Mouse (Mus musculus): ENCODE data around the gene Qtrt2. TPM values are rescaled to one million over a fixed set of nuclear protein-coding genes. Genes with fewer than 3 reads are reported as not detected.
A peak's percentile ranks its signal among the peaks of the same experiment; 100 is the strongest.

Gene Qtrt2
- polyA plus RNA-seq (2015; fragmentation: Nextera tagmentation; extraction: Ambion mirVana), result 15.5 and 17.9 TPM in 2 replicates

GRCm38 (mm10) chr16:43926341-43926859, at the start of gene Qtrt2:
Gene Qtrt2, minus strand, starts transcription at chr16:43926809.
- H3K27ac ChIP-seq (ENCODE audit: low read length), result no peak within 1 kb of the TSS
- no peak within 1 kb of the TSS for H3K4me2 ChIP-seq (ENCODE audit: low read depth, low read length)
- no peaks in the 10 kb centered on the region for H3K36me3 ChIP-seq (ENCODE audit: control insufficient read depth, insufficient read depth, low read length)
- H3K27me3 ChIP-seq (replicated peaks; ENCODE audit: control insufficient read depth, insufficient read depth, low read length), result no peaks in the 10 kb centered on the region
- no peaks in the 10 kb centered on the region for H3K9me3 ChIP-seq (ENCODE audit: control insufficient read depth, low read length)
- no peak within 1 kb of the TSS for H3K4me3 ChIP-seq (ENCODE audit: low read length)
- H3K9ac ChIP-seq (ENCODE audit: low read depth, low read length), result no peak within 1 kb of the TSS
- 83% methylated on average over 6 of the region's 6 CpGs for WGBS
- ATAC-seq, result no peak
- no peaks in the 10 kb centered on the region for H3K4me1 ChIP-seq (ENCODE audit: control insufficient read depth, insufficient read depth, low read length)

- H3K9me3 ChIP-seq (ENCODE audit: control insufficient read depth, low read length), result no peaks in the 10 kb centered on the region
- no peak overlapping the region for H3K4me3 ChIP-seq (ENCODE audit: low read length)
- no peak for ATAC-seq
- no peaks in the 10 kb centered on the region for H3K27me3 ChIP-seq (replicated peaks; ENCODE audit: control insufficient read depth, insufficient read depth, low read length)
- no peaks in the 10 kb centered on the region for H3K4me1 ChIP-seq (ENCODE audit: control insufficient read depth, insufficient read depth, low read length)
- H3K27ac ChIP-seq (ENCODE audit: low read length), result no peak overlapping the region
- no peaks in the 10 kb centered on the region for H3K36me3 ChIP-seq (ENCODE audit: control insufficient read depth, insufficient read depth, low read length)
- no peak overlapping the region for H3K9ac ChIP-seq (ENCODE audit: low read depth, low read length)
- no peak overlapping the region for H3K4me2 ChIP-seq (ENCODE audit: low read depth, low read length)
- WGBS, result 82% methylated on average over 22 of the region's 22 CpGs
These were observed 47.1 kb upstream of the Qtrt2 start for GRCm38 (mm10) chr16:43973606-43974220.

- H3K9ac ChIP-seq (ENCODE audit: low read depth, low read length), result no peak overlapping the region
- no peak overlapping the region for H3K4me3 ChIP-seq (ENCODE audit: low read length)
- no peaks in the 10 kb centered on the region for H3K9me3 ChIP-seq (ENCODE audit: control insufficient read depth, low read length)
- no peaks in the 10 kb centered on the region for H3K4me1 ChIP-seq (ENCODE audit: control insufficient read depth, insufficient read depth, low read length)
- H3K4me2 ChIP-seq (ENCODE audit: low read depth, low read length), result no peak overlapping the region
- no peaks in the 10 kb centered on the region for H3K27me3 ChIP-seq (replicated peaks; ENCODE audit: control insufficient read depth, insufficient read depth, low read length)
- H3K36me3 ChIP-seq (ENCODE audit: control insufficient read depth, insufficient read depth, low read length), result no peaks in the 10 kb centered on the region
- no peak overlapping the region for H3K27ac ChIP-seq (ENCODE audit: low read length)
- ATAC-seq, result no peak
- 90% methylated on average over 11 of the region's 11 CpGs for WGBS
These were observed 46.5 kb upstream of the Qtrt2 start for GRCm38 (mm10) chr16:43973147-43973546.

- Histone ChIP-seq H3K4me1 (ENCODE audit: control insufficient read depth, insufficient read depth, low read length) (no peaks in the 10 kb centered on the region), H3K27ac (ENCODE audit: low read length) (no peak overlapping the region), H3K9ac (ENCODE audit: low read depth, low read length) (no peak overlapping the region), H3K36me3 (ENCODE audit: control insufficient read depth, insufficient read depth, low read length) (no peaks in the 10 kb centered on the region), H3K4me2 (ENCODE audit: low read depth, low read length) (no peak overlapping the region), H3K27me3 (replicated peaks; ENCODE audit: control insufficient read depth, insufficient read depth, low read length) (no peaks in the 10 kb centered on the region), H3K9me3 (ENCODE audit: control insufficient read depth, low read length) (no peaks in the 10 kb centered on the region), H3K4me3 (ENCODE audit: low read length) (no peak overlapping the region)
- 86% methylated on average over 2 of the region's 2 CpGs for WGBS
- no peak for ATAC-seq
These were observed 45.8 kb upstream of the Qtrt2 start for GRCm38 (mm10) chr16:43972391-43972790.

GRCm38 (mm10) chr16:43971741-43972140, 45.1 kb upstream of the Qtrt2 start:
- no peak overlapping the region for H3K4me3 ChIP-seq (ENCODE audit: low read length)
- H3K9me3 ChIP-seq (ENCODE audit: control insufficient read depth, low read length), result no peaks in the 10 kb centered on the region
- no peak overlapping the region for H3K27ac ChIP-seq (ENCODE audit: low read length)
- no peaks in the 10 kb centered on the region for H3K36me3 ChIP-seq (ENCODE audit: control insufficient read depth, insufficient read depth, low read length)
- H3K27me3 ChIP-seq (replicated peaks; ENCODE audit: control insufficient read depth, insufficient read depth, low read length), result no peaks in the 10 kb centered on the region
- H3K9ac ChIP-seq (ENCODE audit: low read depth, low read length), result no peak overlapping the region
- 63% methylated on average over 9 of the region's 9 CpGs for WGBS
- no peak overlapping the region for H3K4me2 ChIP-seq (ENCODE audit: low read depth, low read length)
- ATAC-seq, result no peak
- no peaks in the 10 kb centered on the region for H3K4me1 ChIP-seq (ENCODE audit: control insufficient read depth, insufficient read depth, low read length)

- no peak overlapping the region for H3K9ac ChIP-seq (ENCODE audit: low read depth, low read length)
- H3K4me1 ChIP-seq (ENCODE audit: control insufficient read depth, insufficient read depth, low read length), result no peaks in the 10 kb centered on the region
- peak; percentile 59; the same call in 1 of the 2 replicates for ATAC-seq
- H3K27ac ChIP-seq (ENCODE audit: low read length), result no peak overlapping the region
- H3K4me3 ChIP-seq (ENCODE audit: low read length), result no peak overlapping the region
- WGBS, result 80% methylated on average over 11 of the region's 11 CpGs
- H3K27me3 ChIP-seq (replicated peaks; ENCODE audit: control insufficient read depth, insufficient read depth, low read length), result no peaks in the 10 kb centered on the region
- H3K4me2 ChIP-seq (ENCODE audit: low read depth, low read length), result no peak overlapping the region
- no peaks in the 10 kb centered on the region for H3K9me3 ChIP-seq (ENCODE audit: control insufficient read depth, low read length)
- H3K36me3 ChIP-seq (ENCODE audit: control insufficient read depth, insufficient read depth, low read length), result no peaks in the 10 kb centered on the region
These were observed 44.6 kb upstream of the Qtrt2 start for GRCm38 (mm10) chr16:43971189-43971588.

GRCm38 (mm10) chr16:43970426-43970825, 43.8 kb upstream of the Qtrt2 start:
- Histone ChIP-seq H3K27me3 (replicated peaks; ENCODE audit: control insufficient read depth, insufficient read depth, low read length) (no peaks in the 10 kb centered on the region), H3K9me3 (ENCODE audit: control insufficient read depth, low read length) (no peaks in the 10 kb centered on the region), H3K4me3 (ENCODE audit: low read length) (no peak overlapping the region), H3K27ac (ENCODE audit: low read length) (no peak overlapping the region), H3K9ac (ENCODE audit: low read depth, low read length) (no peak overlapping the region), H3K4me1 (ENCODE audit: control insufficient read depth, insufficient read depth, low read length) (no peaks in the 10 kb centered on the region), H3K36me3 (ENCODE audit: control insufficient read depth, insufficient read depth, low read length) (no peaks in the 10 kb centered on the region), H3K4me2 (ENCODE audit: low read depth, low read length) (no peak overlapping the region)
- ATAC-seq, result no peak
- 86% methylated on average over 3 of the region's 3 CpGs for WGBS

GRCm38 (mm10) chr16:43965781-43966389, 39.3 kb upstream of the Qtrt2 start:
- H3K4me1 ChIP-seq (ENCODE audit: control insufficient read depth, insufficient read depth, low read length), result no peaks in the 10 kb centered on the region
- H3K4me2 ChIP-seq (ENCODE audit: low read depth, low read length), result no peak overlapping the region
- H3K4me3 ChIP-seq (ENCODE audit: low read length), result no peak overlapping the region
- H3K36me3 ChIP-seq (ENCODE audit: control insufficient read depth, insufficient read depth, low read length), result no peaks in the 10 kb centered on the region
- no peak overlapping the region for H3K27ac ChIP-seq (ENCODE audit: low read length)
- H3K27me3 ChIP-seq (replicated peaks; ENCODE audit: control insufficient read depth, insufficient read depth, low read length), result no peaks in the 10 kb centered on the region
- H3K9me3 ChIP-seq (ENCODE audit: control insufficient read depth, low read length), result no peaks in the 10 kb centered on the region
- ATAC-seq, result no peak
- WGBS, result 88% methylated on average over 13 of the region's 13 CpGs
- H3K9ac ChIP-seq (ENCODE audit: low read depth, low read length), result no peak overlapping the region

GRCm38 (mm10) chr16:43963780-43964179, 37.2 kb upstream of the Qtrt2 start:
- no peaks in the 10 kb centered on the region for H3K36me3 ChIP-seq (ENCODE audit: control insufficient read depth, insufficient read depth, low read length)
- no peak overlapping the region for H3K4me2 ChIP-seq (ENCODE audit: low read depth, low read length)
- no peaks in the 10 kb centered on the region for H3K27me3 ChIP-seq (replicated peaks; ENCODE audit: control insufficient read depth, insufficient read depth, low read length)
- WGBS, result 74% methylated on average over 3 of the region's 3 CpGs
- no peak overlapping the region for H3K27ac ChIP-seq (ENCODE audit: low read length)
- no peak for ATAC-seq
- H3K4me3 ChIP-seq (ENCODE audit: low read length), result no peak overlapping the region
- no peak overlapping the region for H3K9ac ChIP-seq (ENCODE audit: low read depth, low read length)
- no peaks in the 10 kb centered on the region for H3K9me3 ChIP-seq (ENCODE audit: control insufficient read depth, low read length)
- no peaks in the 10 kb centered on the region for H3K4me1 ChIP-seq (ENCODE audit: control insufficient read depth, insufficient read depth, low read length)

Measured in intestine, embryonic 16.5 days (tissue).